Mouse (Mus musculus): Measurements from ENCODE around the gene Prpf3. TPM values are rescaled to one million over a fixed set of nuclear protein-coding genes. Genes with fewer than 3 reads are reported as not detected.
"Not testable (repeated sequence)": the region's sequence is repeated elsewhere in the genome, so short reads cannot be mapped to it uniquely, and the experiment has no call there.

Gene Prpf3
- polyA plus RNA-seq, 1 experiment: 15.5 TPM

- H3K27me3 ChIP-seq (ENCODE audit: control insufficient read depth, insufficient read depth, low read length): no peaks in the 10 kb centered on the region
- H3K4me1 ChIP-seq (ENCODE audit: control insufficient read depth, insufficient read depth, low read length): peaks cover 5% of the 10 kb centered on the region; the same call in 1 of the 2 replicates
- H3K4me3 ChIP-seq (ENCODE audit: control insufficient read depth, low read depth, low read length): no peak overlapping the region
- H3K36me3 ChIP-seq (ENCODE audit: control insufficient read depth, insufficient read depth, low read length): no peaks in the 10 kb centered on the region
- TF ChIP-seq CTCF (IDR thresholded peaks at IDR 0.05; ENCODE audit: control insufficient read depth, insufficient read depth, insufficient replicate concordance, low read depth, low read length): no peak
- TF ChIP-seq POLR2A (IDR thresholded peaks at IDR 0.05; ENCODE audit: control insufficient read depth, low read depth, low read length): no peak
- no peak overlapping the region for H3K27ac ChIP-seq (ENCODE audit: control insufficient read depth, insufficient read depth, low read depth, low read length)
Measured at GRCm38 (mm10) chr3:95863578-95863977, 7.9 kb upstream of the Prpf3 start.

- Histone ChIP-seq H3K27ac (ENCODE audit: control insufficient read depth, insufficient read depth, low read depth, low read length) (no peak overlapping the region), H3K4me1 (ENCODE audit: control insufficient read depth, insufficient read depth, low read length) (peaks cover 5% of the 10 kb centered on the region; the same call in 1 of the 2 replicates), H3K27me3 (ENCODE audit: control insufficient read depth, insufficient read depth, low read length) (no peaks in the 10 kb centered on the region), H3K4me3 (ENCODE audit: control insufficient read depth, low read depth, low read length) (no peak overlapping the region), H3K36me3 (ENCODE audit: control insufficient read depth, insufficient read depth, low read length) (no peaks in the 10 kb centered on the region)
- TF ChIP-seq POLR2A (IDR thresholded peaks at IDR 0.05; ENCODE audit: control insufficient read depth, low read depth, low read length): no peak
- TF ChIP-seq CTCF (IDR thresholded peaks at IDR 0.05; ENCODE audit: control insufficient read depth, insufficient read depth, insufficient replicate concordance, low read depth, low read length): no peak
Measured at GRCm38 (mm10) chr3:95861796-95862195, 6.1 kb upstream of the Prpf3 start.

- TF ChIP-seq CTCF (IDR thresholded peaks at IDR 0.05; ENCODE audit: control insufficient read depth, insufficient read depth, insufficient replicate concordance, low read depth, low read length) (no peak), POLR2A (IDR thresholded peaks at IDR 0.05; ENCODE audit: control insufficient read depth, low read depth, low read length) (no peak)
- H3K27me3 ChIP-seq (ENCODE audit: control insufficient read depth, insufficient read depth, low read length): no peaks in the 10 kb centered on the region
- H3K4me1 ChIP-seq (ENCODE audit: control insufficient read depth, insufficient read depth, low read length): peaks cover 5% of the 10 kb centered on the region; the same call in 1 of the 2 replicates
- H3K27ac ChIP-seq (ENCODE audit: control insufficient read depth, insufficient read depth, low read depth, low read length): no peak overlapping the region
- H3K4me3 ChIP-seq (ENCODE audit: control insufficient read depth, low read depth, low read length): no peak overlapping the region
- H3K36me3 ChIP-seq (ENCODE audit: control insufficient read depth, insufficient read depth, low read length): no peaks in the 10 kb centered on the region
Measured at GRCm38 (mm10) chr3:95861216-95861615, 5.5 kb upstream of the Prpf3 start.

- TF ChIP-seq POLR2A (IDR thresholded peaks at IDR 0.05; ENCODE audit: control insufficient read depth, low read depth, low read length) (no peak), CTCF (IDR thresholded peaks at IDR 0.05; ENCODE audit: control insufficient read depth, insufficient read depth, insufficient replicate concordance, low read depth, low read length) (no peak)
- H3K27me3 ChIP-seq (ENCODE audit: control insufficient read depth, insufficient read depth, low read length): no peaks in the 10 kb centered on the region
- H3K4me3 ChIP-seq (ENCODE audit: control insufficient read depth, low read depth, low read length): no peak overlapping the region
- H3K27ac ChIP-seq (ENCODE audit: control insufficient read depth, insufficient read depth, low read depth, low read length): no peak overlapping the region
- H3K4me1 ChIP-seq (ENCODE audit: control insufficient read depth, insufficient read depth, low read length): peaks cover 2% of the 10 kb centered on the region; the same call in 1 of the 2 replicates
- H3K36me3 ChIP-seq (ENCODE audit: control insufficient read depth, insufficient read depth, low read length): no peaks in the 10 kb centered on the region
Measured at GRCm38 (mm10) chr3:95860323-95860722, 4.6 kb upstream of the Prpf3 start.

- not testable (repeated sequence) for H3K4me3 ChIP-seq (ENCODE audit: control insufficient read depth, low read depth, low read length); H3K27me3 ChIP-seq (ENCODE audit: control insufficient read depth, insufficient read depth, low read length); H3K4me1 ChIP-seq (ENCODE audit: control insufficient read depth, insufficient read depth, low read length); H3K36me3 ChIP-seq (ENCODE audit: control insufficient read depth, insufficient read depth, low read length); H3K27ac ChIP-seq (ENCODE audit: control insufficient read depth, insufficient read depth, low read depth, low read length)
Measured at GRCm38 (mm10) chr3:95858278-95858677, 2.6 kb upstream of the Prpf3 start.

- not testable (repeated sequence) for H3K36me3 ChIP-seq (ENCODE audit: control insufficient read depth, insufficient read depth, low read length); H3K4me3 ChIP-seq (ENCODE audit: control insufficient read depth, low read depth, low read length); H3K27me3 ChIP-seq (ENCODE audit: control insufficient read depth, insufficient read depth, low read length); H3K4me1 ChIP-seq (ENCODE audit: control insufficient read depth, insufficient read depth, low read length); H3K27ac ChIP-seq (ENCODE audit: control insufficient read depth, insufficient read depth, low read depth, low read length)
Measured at GRCm38 (mm10) chr3:95857050-95857449, 1.4 kb upstream of the Prpf3 start.

- peak overlapping the region; percentile 91 for H3K4me3 ChIP-seq (ENCODE audit: control insufficient read depth, low read depth, low read length)
- no peaks in the 10 kb centered on the region for H3K27me3 ChIP-seq (ENCODE audit: control insufficient read depth, insufficient read depth, low read length)
- peaks cover 1% of the 10 kb centered on the region; the same call in 1 of the 2 replicates for H3K36me3 ChIP-seq (ENCODE audit: control insufficient read depth, insufficient read depth, low read length)
- peak overlapping the region; percentile 92 for H3K27ac ChIP-seq (ENCODE audit: control insufficient read depth, insufficient read depth, low read depth, low read length)
- TF ChIP-seq CTCF (IDR thresholded peaks at IDR 0.05; ENCODE audit: control insufficient read depth, insufficient read depth, insufficient replicate concordance, low read depth, low read length) (no peak), POLR2A (IDR thresholded peaks at IDR 0.05; ENCODE audit: control insufficient read depth, low read depth, low read length) (no peak)
- H3K4me1 ChIP-seq (ENCODE audit: control insufficient read depth, insufficient read depth, low read length): no peaks in the 10 kb centered on the region
Measured at GRCm38 (mm10) chr3:95856115-95856514, 430 bp upstream of the Prpf3 start.

- no peak overlapping the region for H3K27ac ChIP-seq (ENCODE audit: control insufficient read depth, insufficient read depth, low read depth, low read length)
- H3K4me1 ChIP-seq (ENCODE audit: control insufficient read depth, insufficient read depth, low read length): no peaks in the 10 kb centered on the region
- no peak for TF ChIP-seq POLR2A (IDR thresholded peaks at IDR 0.05; ENCODE audit: control insufficient read depth, low read depth, low read length)
- TF ChIP-seq CTCF (IDR thresholded peaks at IDR 0.05; ENCODE audit: control insufficient read depth, insufficient read depth, insufficient replicate concordance, low read depth, low read length): no peak
- H3K36me3 ChIP-seq (ENCODE audit: control insufficient read depth, insufficient read depth, low read length): peaks cover 4% of the 10 kb centered on the region
- no peak overlapping the region for H3K4me3 ChIP-seq (ENCODE audit: control insufficient read depth, low read depth, low read length)
- no peaks in the 10 kb centered on the region for H3K27me3 ChIP-seq (ENCODE audit: control insufficient read depth, insufficient read depth, low read length)
Measured at GRCm38 (mm10) chr3:95851317-95851716, 4.4 kb downstream of the Prpf3 start.
